Mouse (Mus musculus): ENCODE results near the gene Klra4. TPM values are rescaled to one million over a fixed set of nuclear protein-coding genes. Genes with fewer than 3 reads are reported as not detected.
"Not testable (repeated sequence)": the region's sequence is repeated elsewhere in the genome, so short reads cannot be mapped to it uniquely, and the experiment has no call there.

Gene Klra4
- polyA plus RNA-seq (2012; ENCODE audit: insufficient read depth, insufficient read length, missing spikeins) = not detected in 2 replicates

DNA sequence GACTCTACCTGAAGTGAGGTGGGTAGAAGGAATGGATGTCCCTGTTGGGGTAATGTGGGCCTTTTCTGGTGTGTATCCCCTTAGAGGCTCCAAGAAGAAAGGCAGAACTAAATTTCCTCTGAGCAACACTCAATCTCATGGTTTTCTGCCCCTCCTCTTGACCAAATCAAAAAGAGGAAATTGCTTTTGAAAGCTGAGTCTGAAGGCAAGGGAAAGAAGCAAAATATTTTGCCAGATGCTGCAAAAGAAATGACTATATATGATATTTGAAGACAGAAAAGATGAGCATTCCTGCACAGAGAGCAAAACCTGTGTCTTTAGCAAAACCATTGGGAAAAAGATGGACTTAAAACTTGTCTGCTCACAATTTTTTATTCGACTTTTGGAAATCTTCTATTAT, at the start of gene Klra4:
Gene Klra4 (minus strand): TSS at position 101 of the 400 bp plus-strand sequence.
- H3K4me1 ChIP-seq (ENCODE audit: control insufficient read depth, insufficient read depth, insufficient read length, low read length); H3K27ac ChIP-seq (replicated peaks; ENCODE audit: low read depth, low read length); H3K4me3 ChIP-seq (ENCODE audit: insufficient read depth, low read depth, low read length): not testable (repeated sequence)

DNA sequence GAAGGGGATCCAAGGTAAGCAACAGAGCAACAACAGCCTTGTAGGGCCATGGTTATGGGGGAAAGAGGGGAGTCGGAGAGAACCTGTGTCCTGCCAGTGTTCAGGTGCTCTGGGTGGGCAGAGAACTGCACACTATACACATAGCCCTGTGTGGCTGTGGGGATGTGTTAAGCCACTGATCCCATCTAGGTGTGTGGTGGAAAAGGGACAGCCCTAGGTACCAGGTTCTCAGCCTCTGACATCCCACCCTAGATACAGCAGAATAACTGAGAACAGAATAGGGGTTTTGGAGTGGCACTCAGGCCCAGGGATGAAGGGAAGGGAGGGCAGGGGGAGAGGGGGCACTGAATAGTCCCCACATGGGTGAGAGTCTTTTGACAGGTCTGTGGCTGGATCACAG, 43.4 kb upstream of the Klra4 start:
- no peak overlapping the region for H3K4me3 ChIP-seq (ENCODE audit: insufficient read depth, low read depth, low read length)
- no peaks in the 10 kb centered on the region for H3K4me1 ChIP-seq (ENCODE audit: control insufficient read depth, insufficient read depth, insufficient read length, low read length)
- H3K27ac ChIP-seq (replicated peaks; ENCODE audit: low read depth, low read length) = no peak overlapping the region

DNA sequence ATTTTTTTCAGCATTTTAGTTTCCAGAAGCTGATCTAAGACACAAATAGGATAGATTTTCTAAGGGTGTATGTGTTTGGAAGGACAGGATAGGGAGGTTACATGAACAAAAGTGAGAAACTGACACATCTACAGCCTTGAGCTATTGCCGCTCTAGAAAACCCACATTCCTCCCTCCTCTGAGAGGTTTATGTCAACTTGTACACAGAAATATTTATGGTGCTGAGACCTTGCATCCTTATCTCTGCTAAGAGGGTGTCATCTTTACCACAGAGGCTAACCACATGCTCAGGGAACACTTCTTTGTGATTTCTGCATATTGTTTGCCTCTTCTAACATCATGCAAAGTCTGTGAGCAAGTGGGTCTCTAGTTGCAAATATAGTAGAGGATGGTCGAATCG, 35.7 kb upstream of the Klra4 start:
- H3K4me3 ChIP-seq (ENCODE audit: insufficient read depth, low read depth, low read length); H3K4me1 ChIP-seq (ENCODE audit: control insufficient read depth, insufficient read depth, insufficient read length, low read length); H3K27ac ChIP-seq (replicated peaks; ENCODE audit: low read depth, low read length): not testable (repeated sequence)

DNA sequence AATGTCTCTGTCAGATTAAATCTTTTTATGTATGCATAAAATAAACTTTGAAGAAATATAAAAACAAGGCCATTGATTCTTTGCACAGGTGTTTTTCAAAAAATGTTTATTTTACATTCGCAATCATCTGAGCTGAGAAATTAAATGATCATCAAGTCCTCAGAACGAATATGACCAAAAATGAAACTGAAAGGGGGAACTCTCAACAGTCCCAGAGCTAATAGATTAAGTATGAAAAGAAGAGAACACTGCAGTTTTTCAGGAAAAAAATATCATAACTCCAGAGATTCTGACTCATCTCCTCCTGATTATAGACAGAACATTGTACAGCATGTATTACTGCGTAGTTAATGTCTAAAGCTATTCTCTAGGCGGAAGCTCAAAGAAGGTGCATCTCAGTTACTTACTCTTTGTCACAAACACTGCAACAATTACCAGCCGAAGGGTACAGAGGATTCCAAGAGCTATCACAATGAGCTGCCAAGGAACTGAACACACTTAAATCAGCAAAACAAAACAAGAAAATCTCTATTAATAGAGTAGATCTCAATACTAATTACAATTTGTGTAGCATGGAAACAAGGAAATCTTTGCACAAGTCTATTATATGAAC, 25.4 kb upstream of the Klra4 start:
- no peak overlapping the region for H3K27ac ChIP-seq (replicated peaks; ENCODE audit: low read depth, low read length)

DNA sequence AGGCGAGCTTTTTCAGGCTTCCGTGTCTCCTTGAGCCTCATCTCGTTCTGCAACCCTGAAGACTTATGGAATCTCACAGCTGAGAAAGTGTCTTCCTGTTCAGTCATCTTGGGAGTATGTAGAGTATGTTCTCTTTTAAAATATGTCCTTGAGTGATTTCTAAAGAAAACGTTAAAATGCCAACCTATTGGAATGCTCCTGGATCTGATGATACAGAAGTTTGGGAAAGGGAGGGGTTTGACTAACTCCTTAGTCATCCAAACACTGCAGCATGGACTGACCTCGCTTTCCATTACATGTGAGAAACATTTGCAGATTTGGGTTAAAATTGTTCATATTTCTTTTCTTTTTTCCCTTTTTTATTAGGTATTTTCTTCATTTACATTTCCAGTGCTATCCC, 1.9 kb downstream of the Klra4 start:
- Histone ChIP-seq H3K4me3 (ENCODE audit: insufficient read depth, low read depth, low read length) (no peak overlapping the region), H3K27ac (replicated peaks; ENCODE audit: low read depth, low read length) (no peak overlapping the region), H3K4me1 (ENCODE audit: control insufficient read depth, insufficient read depth, insufficient read length, low read length) (no peaks in the 10 kb centered on the region)

More for the DNA sequence above, 25.4 kb upstream of the Klra4 start:
- no peak overlapping the region for H3K4me3 ChIP-seq (ENCODE audit: insufficient read depth, low read depth, low read length)
- no peaks in the 10 kb centered on the region for H3K4me1 ChIP-seq (ENCODE audit: control insufficient read depth, insufficient read depth, insufficient read length, low read length)

DNA sequence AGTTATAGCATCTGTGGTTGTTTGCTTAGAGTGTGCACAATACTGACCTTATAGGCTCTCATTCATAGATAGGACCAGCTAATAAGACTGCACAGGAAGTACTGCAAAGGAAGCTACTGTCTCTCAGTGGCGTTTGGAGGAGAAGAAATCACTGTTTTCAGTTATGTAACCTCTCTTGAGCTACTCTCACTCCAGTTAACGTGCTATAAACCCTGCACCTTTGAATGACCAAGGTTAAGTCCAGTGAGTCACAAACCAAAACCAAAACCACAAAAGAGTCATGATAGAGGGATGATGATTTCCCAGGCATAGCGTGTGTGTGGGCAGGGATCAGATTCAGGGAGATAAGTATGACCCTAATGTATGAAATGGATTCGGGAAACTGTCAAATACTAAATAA, 31.9 kb downstream of the Klra4 start:
- not testable (repeated sequence) for H3K4me3 ChIP-seq (ENCODE audit: insufficient read depth, low read depth, low read length); H3K27ac ChIP-seq (replicated peaks; ENCODE audit: low read depth, low read length)

DNA sequence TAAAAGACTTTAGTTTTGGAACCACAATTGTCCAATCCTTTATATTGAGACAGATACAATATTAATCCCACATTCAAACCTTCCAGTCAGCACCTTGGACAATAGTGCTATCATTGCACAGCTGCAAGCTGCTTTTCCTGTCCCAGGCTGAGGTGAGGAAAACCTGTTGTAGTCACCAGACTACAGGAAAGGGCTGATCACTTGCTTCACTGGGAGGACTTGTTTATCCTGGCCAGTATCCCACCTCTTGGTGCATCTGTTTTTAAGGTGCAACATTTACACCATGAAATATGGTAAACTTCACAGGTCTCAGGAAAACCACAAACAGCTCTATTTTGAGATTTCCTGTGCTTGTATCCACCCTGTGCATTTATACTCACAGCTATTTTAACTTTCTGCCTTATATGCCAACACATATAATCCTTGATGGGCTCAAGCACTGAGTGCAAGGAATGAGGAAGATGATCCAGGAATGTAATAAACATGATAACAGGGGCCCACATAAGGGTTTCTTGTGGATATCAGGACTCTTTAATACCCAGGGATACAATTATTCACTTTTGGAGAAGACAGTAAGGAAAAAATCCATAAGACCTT, 35.5 kb downstream of the Klra4 start:
- H3K4me1 ChIP-seq (ENCODE audit: control insufficient read depth, insufficient read depth, insufficient read length, low read length); H3K4me3 ChIP-seq (ENCODE audit: insufficient read depth, low read depth, low read length); H3K27ac ChIP-seq (replicated peaks; ENCODE audit: low read depth, low read length): not testable (repeated sequence)

More for the DNA sequence above, 31.9 kb downstream of the Klra4 start:
- not testable (repeated sequence) for H3K4me1 ChIP-seq (ENCODE audit: control insufficient read depth, insufficient read depth, insufficient read length, low read length)

DNA sequence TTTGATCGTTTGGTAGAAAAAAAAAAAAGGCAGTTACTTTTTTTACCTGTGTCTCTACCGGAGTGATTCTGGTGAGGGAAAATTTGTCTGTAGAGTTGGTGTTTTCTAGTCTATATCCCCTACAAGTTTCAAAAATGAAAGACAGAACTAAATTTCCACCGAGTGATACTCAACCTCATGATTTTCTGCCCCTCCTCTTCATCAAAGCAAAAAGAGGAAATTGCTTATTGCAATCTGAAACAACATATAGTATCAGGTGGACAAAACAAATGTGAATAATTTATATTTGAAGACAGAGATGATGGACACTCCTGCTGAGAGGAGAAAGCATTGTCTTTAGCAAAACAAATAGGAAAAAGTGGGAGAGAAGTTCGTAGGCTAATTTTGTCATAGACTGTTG, 40.2 kb downstream of the Klra4 start, which contains the start of gene Klra6:
Gene Klra6 (minus strand): TSS at position 101 of the 400 bp plus-strand sequence.
- Histone ChIP-seq H3K27ac (replicated peaks; ENCODE audit: low read depth, low read length) (no peak within 1 kb of the TSS), H3K4me3 (ENCODE audit: insufficient read depth, low read depth, low read length) (no peak within 1 kb of the TSS), H3K4me1 (ENCODE audit: control insufficient read depth, insufficient read depth, insufficient read length, low read length) (no peaks in the 10 kb centered on the region)

Other genes starting within 250 kb of the Klra4 start
- gene Gm17631, start 204.6 kb downstream of the Klra4 start, polyA plus RNA-seq (2012; ENCODE audit: insufficient read depth, insufficient read length, missing spikeins) = not detected in 2 replicates
- not detected in 2 replicates for gene Klra17, start 190.6 kb downstream of the Klra4 start, polyA plus RNA-seq (2012; ENCODE audit: insufficient read depth, insufficient read length, missing spikeins)
- gene Klra5, start 149.6 kb downstream of the Klra4 start, polyA plus RNA-seq (2012; ENCODE audit: insufficient read depth, insufficient read length, missing spikeins) = not detected in 2 replicates
- gene Klra6, start 40.3 kb downstream of the Klra4 start, polyA plus RNA-seq (2012; ENCODE audit: insufficient read depth, insufficient read length, missing spikeins) = not detected in 2 replicates
- not detected in 2 replicates for gene Klra8, start 62.6 kb upstream of the Klra4 start, polyA plus RNA-seq (2012; ENCODE audit: insufficient read depth, insufficient read length, missing spikeins)
- gene Klra9, start 125.8 kb upstream of the Klra4 start, polyA plus RNA-seq (2012; ENCODE audit: insufficient read depth, insufficient read length, missing spikeins) = not detected in 2 replicates
- gene Klra7, start 166.1 kb upstream of the Klra4 start, polyA plus RNA-seq (2012; ENCODE audit: insufficient read depth, insufficient read length, missing spikeins) = not detected in 2 replicates
- not detected in 2 replicates for gene Klra10, start 214.7 kb upstream of the Klra4 start, polyA plus RNA-seq (2012; ENCODE audit: insufficient read depth, insufficient read length, missing spikeins)